Mouse (Mus musculus): ENCODE measurements at regions not wholly inside any gene's neighbourhood (a gene's known extent, or its start where the extent isn't known, plus 50 kb on each side); places are given as distances from the start of the nearest gene placed in this dataset.
"Not testable (repeated sequence)": the region's sequence is repeated elsewhere in the genome, so short reads cannot be mapped to it uniquely, and the experiment has no call there.

GRCm38 (mm10) chr8:5523281-5523680 lies 418.1 kb upstream of the Slc10a2 start:
- H3K9me3 ChIP-seq (ENCODE audit: control insufficient read depth, low read length): no peaks in the 10 kb centered on the region
- no peak overlapping the region for H3K4me3 ChIP-seq (ENCODE audit: low read depth, low read length)
- H3K4me1 ChIP-seq (ENCODE audit: control insufficient read depth, insufficient read depth, low read length): no peaks in the 10 kb centered on the region
- 76% methylated on average over 4 of the region's 4 CpGs for WGBS
- H3K4me2 ChIP-seq (ENCODE audit: low read depth, low read length): no peak overlapping the region
- no peak for ATAC-seq (ENCODE audit: low read depth)
- H3K36me3 ChIP-seq (ENCODE audit: control insufficient read depth, insufficient read depth, low read length): no peaks in the 10 kb centered on the region
- H3K9ac ChIP-seq (replicated peaks; ENCODE audit: low read depth, low read length): no peak overlapping the region
- H3K27ac ChIP-seq (ENCODE audit: low read depth, low read length): no peak overlapping the region
- H3K27me3 ChIP-seq (ENCODE audit: control insufficient read depth, insufficient read depth, low read length): no peaks in the 10 kb centered on the region

- Histone ChIP-seq H3K27ac (ENCODE audit: low read depth, low read length) (no peak overlapping the region), H3K4me1 (ENCODE audit: control insufficient read depth, insufficient read depth, low read length) (no peaks in the 10 kb centered on the region), H3K9me3 (ENCODE audit: control insufficient read depth, low read length) (no peaks in the 10 kb centered on the region), H3K4me2 (ENCODE audit: low read depth, low read length) (no peak overlapping the region), H3K36me3 (ENCODE audit: control insufficient read depth, insufficient read depth, low read length) (no peaks in the 10 kb centered on the region), H3K9ac (replicated peaks; ENCODE audit: low read depth, low read length) (no peak overlapping the region), H3K4me3 (ENCODE audit: low read depth, low read length) (no peak overlapping the region), H3K27me3 (ENCODE audit: control insufficient read depth, insufficient read depth, low read length) (no peaks in the 10 kb centered on the region)
- 84% methylated on average over 2 of the region's 2 CpGs for WGBS
- no peak for ATAC-seq (ENCODE audit: low read depth)
Observed at GRCm38 (mm10) chr8:5495861-5496260, 390.7 kb upstream of the Slc10a2 start.

- Histone ChIP-seq H3K4me2 (ENCODE audit: low read depth, low read length) (no peak overlapping the region), H3K4me3 (ENCODE audit: low read depth, low read length) (no peak overlapping the region), H3K9me3 (ENCODE audit: control insufficient read depth, low read length) (no peaks in the 10 kb centered on the region), H3K27me3 (ENCODE audit: control insufficient read depth, insufficient read depth, low read length) (no peaks in the 10 kb centered on the region), H3K9ac (replicated peaks; ENCODE audit: low read depth, low read length) (no peak overlapping the region), H3K36me3 (ENCODE audit: control insufficient read depth, insufficient read depth, low read length) (no peaks in the 10 kb centered on the region), H3K4me1 (ENCODE audit: control insufficient read depth, insufficient read depth, low read length) (no peaks in the 10 kb centered on the region), H3K27ac (ENCODE audit: low read depth, low read length) (no peak overlapping the region)
- no peak for ATAC-seq (ENCODE audit: low read depth)
- WGBS: 89% methylated on average over 3 of the region's 3 CpGs
Observed at GRCm38 (mm10) chr8:5490491-5490890, 385.3 kb upstream of the Slc10a2 start.

GRCm38 (mm10) chr8:5482938-5483337 lies 377.8 kb upstream of the Slc10a2 start:
- ATAC-seq (ENCODE audit: low read depth): no peak
- no peak overlapping the region for H3K27ac ChIP-seq (ENCODE audit: low read depth, low read length)
- no peaks in the 10 kb centered on the region for H3K36me3 ChIP-seq (ENCODE audit: control insufficient read depth, insufficient read depth, low read length)
- no peaks in the 10 kb centered on the region for H3K9me3 ChIP-seq (ENCODE audit: control insufficient read depth, low read length)
- no peaks in the 10 kb centered on the region for H3K27me3 ChIP-seq (ENCODE audit: control insufficient read depth, insufficient read depth, low read length)
- no peak overlapping the region for H3K4me2 ChIP-seq (ENCODE audit: low read depth, low read length)
- H3K9ac ChIP-seq (replicated peaks; ENCODE audit: low read depth, low read length): no peak overlapping the region
- H3K4me3 ChIP-seq (ENCODE audit: low read depth, low read length): no peak overlapping the region
- WGBS: 84% methylated on average over 1 of the region's 1 CpGs
- no peaks in the 10 kb centered on the region for H3K4me1 ChIP-seq (ENCODE audit: control insufficient read depth, insufficient read depth, low read length)

GRCm38 (mm10) chr8:5472999-5473398 lies 367.8 kb upstream of the Slc10a2 start:
- Histone ChIP-seq H3K4me3 (ENCODE audit: low read depth, low read length) (no peak overlapping the region), H3K36me3 (ENCODE audit: control insufficient read depth, insufficient read depth, low read length) (no peaks in the 10 kb centered on the region), H3K4me2 (ENCODE audit: low read depth, low read length) (no peak overlapping the region), H3K4me1 (ENCODE audit: control insufficient read depth, insufficient read depth, low read length) (no peaks in the 10 kb centered on the region), H3K9me3 (ENCODE audit: control insufficient read depth, low read length) (no peaks in the 10 kb centered on the region), H3K27ac (ENCODE audit: low read depth, low read length) (no peak overlapping the region), H3K27me3 (ENCODE audit: control insufficient read depth, insufficient read depth, low read length) (no peaks in the 10 kb centered on the region), H3K9ac (replicated peaks; ENCODE audit: low read depth, low read length) (no peak overlapping the region)
- no peak for ATAC-seq (ENCODE audit: low read depth)

GRCm38 (mm10) chr8:5472582-5472981 lies 367.4 kb upstream of the Slc10a2 start:
- Histone ChIP-seq H3K27ac (ENCODE audit: low read depth, low read length) (no peak overlapping the region), H3K9me3 (ENCODE audit: control insufficient read depth, low read length) (no peaks in the 10 kb centered on the region), H3K36me3 (ENCODE audit: control insufficient read depth, insufficient read depth, low read length) (no peaks in the 10 kb centered on the region), H3K27me3 (ENCODE audit: control insufficient read depth, insufficient read depth, low read length) (no peaks in the 10 kb centered on the region), H3K4me1 (ENCODE audit: control insufficient read depth, insufficient read depth, low read length) (no peaks in the 10 kb centered on the region), H3K9ac (replicated peaks; ENCODE audit: low read depth, low read length) (no peak overlapping the region), H3K4me2 (ENCODE audit: low read depth, low read length) (no peak overlapping the region), H3K4me3 (ENCODE audit: low read depth, low read length) (no peak overlapping the region)
- WGBS: 95% methylated on average over 1 of the region's 1 CpGs
- no peak for ATAC-seq (ENCODE audit: low read depth)

GRCm38 (mm10) chr8:5457619-5458018 lies 352.5 kb upstream of the Slc10a2 start:
- no peak overlapping the region for H3K9ac ChIP-seq (replicated peaks; ENCODE audit: low read depth, low read length)
- no peak for ATAC-seq (ENCODE audit: low read depth)
- 95% methylated on average over 1 of the region's 1 CpGs for WGBS
- H3K27ac ChIP-seq (ENCODE audit: low read depth, low read length): no peak overlapping the region
- no peaks in the 10 kb centered on the region for H3K9me3 ChIP-seq (ENCODE audit: control insufficient read depth, low read length)
- no peak overlapping the region for H3K4me3 ChIP-seq (ENCODE audit: low read depth, low read length)
- no peak overlapping the region for H3K4me2 ChIP-seq (ENCODE audit: low read depth, low read length)
- no peaks in the 10 kb centered on the region for H3K36me3 ChIP-seq (ENCODE audit: control insufficient read depth, insufficient read depth, low read length)
- H3K27me3 ChIP-seq (ENCODE audit: control insufficient read depth, insufficient read depth, low read length): no peaks in the 10 kb centered on the region
- no peaks in the 10 kb centered on the region for H3K4me1 ChIP-seq (ENCODE audit: control insufficient read depth, insufficient read depth, low read length)

GRCm38 (mm10) chr8:5453469-5453868 lies 348.3 kb upstream of the Slc10a2 start:
- Histone ChIP-seq H3K27me3 (ENCODE audit: control insufficient read depth, insufficient read depth, low read length) (no peaks in the 10 kb centered on the region), H3K4me2 (ENCODE audit: low read depth, low read length) (no peak overlapping the region), H3K36me3 (ENCODE audit: control insufficient read depth, insufficient read depth, low read length) (no peaks in the 10 kb centered on the region), H3K9ac (replicated peaks; ENCODE audit: low read depth, low read length) (no peak overlapping the region), H3K27ac (ENCODE audit: low read depth, low read length) (no peak overlapping the region), H3K4me1 (ENCODE audit: control insufficient read depth, insufficient read depth, low read length) (no peaks in the 10 kb centered on the region), H3K9me3 (ENCODE audit: control insufficient read depth, low read length) (no peaks in the 10 kb centered on the region), H3K4me3 (ENCODE audit: low read depth, low read length) (no peak overlapping the region)
- ATAC-seq (ENCODE audit: low read depth): no peak
- WGBS: 93% methylated on average over 4 of the region's 4 CpGs

- H3K9me3 ChIP-seq (ENCODE audit: control insufficient read depth, low read length); H3K4me1 ChIP-seq (ENCODE audit: control insufficient read depth, insufficient read depth, low read length); H3K27me3 ChIP-seq (ENCODE audit: control insufficient read depth, insufficient read depth, low read length); H3K36me3 ChIP-seq (ENCODE audit: control insufficient read depth, insufficient read depth, low read length); H3K27ac ChIP-seq (ENCODE audit: low read depth, low read length); H3K9ac ChIP-seq (replicated peaks; ENCODE audit: low read depth, low read length); H3K4me3 ChIP-seq (ENCODE audit: low read depth, low read length); ATAC-seq (ENCODE audit: low read depth); H3K4me2 ChIP-seq (ENCODE audit: low read depth, low read length): not testable (repeated sequence)
- 91% methylated on average over 5 of the region's 5 CpGs for WGBS
Observed at GRCm38 (mm10) chr8:5442243-5442642, 337.1 kb upstream of the Slc10a2 start.

- not testable (repeated sequence) for H3K9me3 ChIP-seq (ENCODE audit: control insufficient read depth, low read length); H3K4me3 ChIP-seq (ENCODE audit: low read depth, low read length); H3K36me3 ChIP-seq (ENCODE audit: control insufficient read depth, insufficient read depth, low read length); H3K9ac ChIP-seq (replicated peaks; ENCODE audit: low read depth, low read length); H3K4me2 ChIP-seq (ENCODE audit: low read depth, low read length); H3K4me1 ChIP-seq (ENCODE audit: control insufficient read depth, insufficient read depth, low read length); H3K27ac ChIP-seq (ENCODE audit: low read depth, low read length); H3K27me3 ChIP-seq (ENCODE audit: control insufficient read depth, insufficient read depth, low read length); ATAC-seq (ENCODE audit: low read depth)
- WGBS: 96% methylated on average over 3 of the region's 3 CpGs
Observed at GRCm38 (mm10) chr8:5440404-5440803, 335.3 kb upstream of the Slc10a2 start.
